Mouse (Mus musculus): ENCODE results near the gene Gm6356. TPM values are rescaled to one million over a fixed set of nuclear protein-coding genes. Genes with fewer than 3 reads are reported as not detected.
"Not testable (repeated sequence)": the region's sequence is repeated elsewhere in the genome, so short reads cannot be mapped to it uniquely, and the experiment has no call there.

The Gm6356 gene
- polyA plus RNA-seq (2015; fragmentation: Nextera tagmentation; extraction: Ambion mirVana): not detected in 2 replicates

GRCm38 (mm10) chr14:6973718-6974117 lies at the start of gene Gm6356:
Gene Gm6356, minus strand, starts transcription at chr14:6973818.
- H3K27ac ChIP-seq (replicated peaks); H3K27me3 ChIP-seq; H3K36me3 ChIP-seq; H3K4me2 ChIP-seq; H3K9ac ChIP-seq; ATAC-seq (ENCODE audit: low read depth); H3K4me3 ChIP-seq; H3K4me1 ChIP-seq (replicated peaks); H3K9me3 ChIP-seq: not testable (repeated sequence)
- 29% methylated on average over 1 of the region's 2 CpGs for WGBS

Other genes with a start within 250 kb of the Gm6356 start
- gene Gm3636, start 231.5 kb downstream of the Gm6356 start, polyA plus RNA-seq (2015; fragmentation: Nextera tagmentation; extraction: Ambion mirVana): 13.6 and 14.4 TPM in 2 replicates
- gene Gm8362, start 199.4 kb downstream of the Gm6356 start, polyA plus RNA-seq (2015; fragmentation: Nextera tagmentation; extraction: Ambion mirVana): not detected in 2 replicates
- not detected in 2 replicates for gene Gm3642, start 133.5 kb downstream of the Gm6356 start, polyA plus RNA-seq (2015; fragmentation: Nextera tagmentation; extraction: Ambion mirVana)
- 5.4 and 6.9 TPM in 2 replicates for gene Gm3667, start 83.9 kb downstream of the Gm6356 start, polyA plus RNA-seq (2015; fragmentation: Nextera tagmentation; extraction: Ambion mirVana)
- gene Gm10406, start 53.6 kb upstream of the Gm6356 start, polyA plus RNA-seq (2015; fragmentation: Nextera tagmentation; extraction: Ambion mirVana): 2.7 and 3.7 TPM in 2 replicates
- not detected in 2 replicates for gene Gm3685, start 71.2 kb upstream of the Gm6356 start, polyA plus RNA-seq (2015; fragmentation: Nextera tagmentation; extraction: Ambion mirVana)
- 5.4 and 5.8 TPM in 2 replicates for gene Gm3696, start 126.8 kb upstream of the Gm6356 start, polyA plus RNA-seq (2015; fragmentation: Nextera tagmentation; extraction: Ambion mirVana)
- not detected in 2 replicates for gene Gm6676, start 151.6 kb upstream of the Gm6356 start, polyA plus RNA-seq (2015; fragmentation: Nextera tagmentation; extraction: Ambion mirVana)
- 8.8 and 9.6 TPM in 2 replicates for gene Gm3512, start 200.7 kb upstream of the Gm6356 start, polyA plus RNA-seq (2015; fragmentation: Nextera tagmentation; extraction: Ambion mirVana)
- gene Gm16434, start 220.7 kb upstream of the Gm6356 start, polyA plus RNA-seq (2015; fragmentation: Nextera tagmentation; extraction: Ambion mirVana): not detected in 2 replicates

Data from neural tube, embryonic 13.5 days (tissue).